Mouse (Mus musculus) liver (tissue): Measurements from ENCODE around the gene Coq10a.
"Not testable (repeated sequence)": the region's sequence is repeated elsewhere in the genome, so short reads cannot be mapped to it uniquely, and the experiment has no call there.

Source experiments
- DNase-seq: peaks from one replicate; pipeline ENCODE4 v3.0.0-alpha.2; 2020; ENCODE audit warnings: mixed read lengths

Gene Coq10a

GRCm38 (mm10) chr10:128343436-128343835 lies 25.4 kb downstream of the Coq10a start:
- no peak for DNase-seq

GRCm38 (mm10) chr10:128340257-128340656 lies 28.5 kb downstream of the Coq10a start:
- DNase-seq: peak; percentile 24

GRCm38 (mm10) chr10:128338948-128339347 lies 29.8 kb downstream of the Coq10a start:
- DNase-seq: no peak

GRCm38 (mm10) chr10:128338415-128338814 lies 30.4 kb downstream of the Coq10a start:
- no peak for DNase-seq

- DNase-seq: peak; percentile 98
Measured at GRCm38 (mm10) chr10:128337306-128338181, 31.3 kb downstream of the Coq10a start, which contains the start of gene Cs. TSS of gene Cs (plus strand) at chr10:128337734.

GRCm38 (mm10) chr10:128336597-128336996 lies 32.2 kb downstream of the Coq10a start:
- DNase-seq: no peak

GRCm38 (mm10) chr10:128336195-128336594 lies 32.6 kb downstream of the Coq10a start:
- DNase-seq: no peak

- peak; percentile 91 for DNase-seq
Measured at GRCm38 (mm10) chr10:128335582-128335981, 33.2 kb downstream of the Coq10a start.

- not testable (repeated sequence) for DNase-seq
Measured at GRCm38 (mm10) chr10:128332358-128333249, 36.2 kb downstream of the Coq10a start.

GRCm38 (mm10) chr10:128327610-128328009 lies 41.2 kb downstream of the Coq10a start:
- no peak for DNase-seq

GRCm38 (mm10) chr10:128326825-128327224 lies 42.0 kb downstream of the Coq10a start:
- no peak for DNase-seq

GRCm38 (mm10) chr10:128323516-128323915 lies 45.3 kb downstream of the Coq10a start:
- no peak for DNase-seq

GRCm38 (mm10) chr10:128322141-128323108 lies 46.4 kb downstream of the Coq10a start, which contains the start of gene Cnpy2:
TSS of gene Cnpy2 (plus strand) at chr10:128322459.
- DNase-seq: peak; percentile 81

GRCm38 (mm10) chr10:128321641-128322040 lies 47.2 kb downstream of the Coq10a start:
- DNase-seq: no peak

- no peak for DNase-seq
Measured at GRCm38 (mm10) chr10:128315578-128315977, 53.2 kb downstream of the Coq10a start.
